Mouse (Mus musculus) megakaryocyte, embryonic 14.5 days (primary cell): ENCODE measurements around the gene Cltb.

ENCODE experiments used
- FLI1 ChIP-seq: IDR thresholded peaks from 2 replicates; pipeline ENCODE4 v1.6.1; 2012; ENCODE audit warnings: low read length, inconsistent platforms, mixed read lengths
- GATA1 ChIP-seq: IDR thresholded peaks from 3 replicates; pipeline ENCODE4 v1.6.1; 2012; ENCODE audit warnings: mixed read lengths, low read length, inconsistent platforms, borderline replicate concordance

GRCm38 (mm10) chr13:54660877-54661276, 49.7 kb upstream of the Cltb start:
- TF ChIP-seq GATA1 (no peak), FLI1 (no peak)
